Mouse (Mus musculus): ENCODE data around the gene Stard3. TPM values are rescaled to one million over a fixed set of nuclear protein-coding genes. Genes with fewer than 3 reads are reported as not detected.

Stard3 gene
- total and polyA plus RNA-seq, 3 experiments = 53.0 to 62.5 TPM; not detected in 1

GRCm38 (mm10) chr11:98353651-98354211, 4.4 kb upstream of the Stard3 start:
- no peaks in the 10 kb centered on the region for H3K27me3 ChIP-seq (ENCODE audit: control insufficient read depth in 1 of 2, insufficient read depth in 2 of 2, low read length in 2 of 2)

GRCm38 (mm10) chr11:98354445-98354844, 3.7 kb upstream of the Stard3 start:
- Histone ChIP-seq H3K36me3 (ENCODE audit: control insufficient read depth in 1 of 2, insufficient read depth in 2 of 2, low read length in 2 of 2) (peaks cover 0 to 17% of the 10 kb centered on the region in 2 experiments; a peak in 2 of 4 replicates), H3K27me3 (ENCODE audit: control insufficient read depth in 1 of 2, insufficient read depth in 2 of 2, low read length in 2 of 2) (no peaks in the 10 kb centered on the region)
- no peak for TF ChIP-seq CHD2 (IDR thresholded peaks at IDR 0.05; ENCODE audit: low read length)
- TF ChIP-seq ZNF384 (IDR thresholded peaks at IDR 0.05; ENCODE audit: low read depth, low read length) = no peak
- no peak for TF ChIP-seq TBP (IDR thresholded peaks at IDR 0.05; ENCODE audit: low read depth, low read length)

More at GRCm38 (mm10) chr11:98353651-98354211, 4.4 kb upstream of the Stard3 start:
- Histone ChIP-seq H3K9ac (ENCODE audit: control insufficient read depth, low read depth, low read length, poor library complexity, severe bottlenecking) (no peak overlapping the region), H3K36me3 (ENCODE audit: control insufficient read depth in 1 of 2, insufficient read depth in 2 of 2, low read length in 2 of 2) (peaks cover 0 to 15% of the 10 kb centered on the region in 2 experiments; a peak in 2 of 4 replicates), H3K9me3 (replicated peaks; ENCODE audit: insufficient read depth, low read length) (no peaks in the 10 kb centered on the region), H3K79me2 (ENCODE audit: control insufficient read depth, insufficient read depth, low read length, poor library complexity) (peaks cover 6% of the 10 kb centered on the region), H3K4me1 (ENCODE audit: control insufficient read depth in 1 of 2, insufficient read depth in 2 of 2, low read length in 2 of 2) (peaks cover 13 to 30% of the 10 kb centered on the region in 2 experiments), H3K4me3 (ENCODE audit: control insufficient read depth in 1 of 2, insufficient read depth in 1 of 2, low read depth in 2 of 2, low read length in 2 of 2) (no peak overlapping the region), H3K27ac (ENCODE audit: control insufficient read depth, low read depth, low read length) (no peak overlapping the region)
- no peak for DNase-seq (ENCODE audit: low read depth, low spot score)
- TF ChIP-seq GATA1 (IDR thresholded peaks at IDR 0.05; ENCODE audit: low read depth, low read length) (no peak), ZC3H11A (IDR thresholded peaks at IDR 0.05; ENCODE audit: low read depth, low read length) (no peak), MAX (IDR thresholded peaks at IDR 0.05; ENCODE audit: low read length) (no peak), CTCF (IDR thresholded peaks at IDR 0.05 in 2 of 3, conservative IDR thresholded peaks at IDR 0.05 in 1 of 3; ENCODE audit: control insufficient read depth in 1 of 3, insufficient read depth in 1 of 3, low read depth in 2 of 3, low read length in 3 of 3, poor library complexity in 1 of 3, severe bottlenecking in 1 of 3) (no peak), USF1 (IDR thresholded peaks at IDR 0.05; ENCODE audit: low read depth, low read length) (no peak), CHD2 (IDR thresholded peaks at IDR 0.05; ENCODE audit: low read length) (no peak), JUND (IDR thresholded peaks at IDR 0.05; ENCODE audit: low read depth, low read length) (no peak), RAD21 (IDR thresholded peaks at IDR 0.05; ENCODE audit: low read depth, low read length) (no peak), MAZ (IDR thresholded peaks at IDR 0.05; ENCODE audit: low read depth, low read length) (no peak), GABPA (IDR thresholded peaks at IDR 0.05; ENCODE audit: low read depth, low read length) (no peak), EP300 (IDR thresholded peaks at IDR 0.05; ENCODE audit: low read depth in 1 of 2, low read length in 2 of 2) (no peak), UBTF (IDR thresholded peaks at IDR 0.05; ENCODE audit: borderline replicate concordance, insufficient read depth, low read depth, low read length) (no peak), RCOR1 (IDR thresholded peaks at IDR 0.05; ENCODE audit: low read depth, low read length) (no peak), TCF12 (IDR thresholded peaks at IDR 0.05; ENCODE audit: low read depth, low read length) (no peak)

More at GRCm38 (mm10) chr11:98354445-98354844, 3.7 kb upstream of the Stard3 start:
- Histone ChIP-seq H3K9me3 (replicated peaks; ENCODE audit: insufficient read depth, low read length) (no peaks in the 10 kb centered on the region), H3K27ac (ENCODE audit: control insufficient read depth, low read depth, low read length) (no peak overlapping the region), H3K4me3 (ENCODE audit: control insufficient read depth in 1 of 2, insufficient read depth in 1 of 2, low read depth in 2 of 2, low read length in 2 of 2) (no peak overlapping the region), H3K9ac (ENCODE audit: control insufficient read depth, low read depth, low read length, poor library complexity, severe bottlenecking) (no peak overlapping the region), H3K79me2 (ENCODE audit: control insufficient read depth, insufficient read depth, low read length, poor library complexity) (peaks cover 10% of the 10 kb centered on the region), H3K4me1 (ENCODE audit: control insufficient read depth in 1 of 2, insufficient read depth in 2 of 2, low read length in 2 of 2) (peaks cover 10 to 32% of the 10 kb centered on the region in 2 experiments)
- no peak for DNase-seq (ENCODE audit: low read depth, low spot score)
